Comparison of ENCODE assay signal across 9 mouse cellular contexts in genomic region chr1:31095706-31096465, GRCm38 (mm10).
DNase-seq lines count a peak whose midpoint lies in the region; ATAC-seq and TF ChIP-seq lines count a peak whose summit lies in the region.
"Had no signal": no experiment of that assay in that cellular context is flagged by ENCODE, and none has a peak within 500 bp of the region (broad histone marks: within the 10 kb centered on the region; RNA-seq: fewer than 3 reads in every experiment).

No protein-coding gene starts in this region.

- TF ChIP-seq EP300 in heart, postnatal 0 days (IDR thresholded peaks at IDR 0.05; ENCODE audit: low read depth): no peak

- no peak for ATAC-seq in kidney, postnatal 0 days (replicated peaks; ENCODE audit: low FRiP score, low read depth)
- ATAC-seq in heart, postnatal 0 days (ENCODE audit: insufficient read depth, low read depth): peak; percentile 57
- ATAC-seq in forebrain, embryonic 12.5 days (ENCODE audit: low FRiP score): no peak

- 57% methylated on average over 5 of the region's 5 CpGs for WGBS in kidney, postnatal 0 days
- whole genome bisulfite sequencing in heart, postnatal 0 days: 67% methylated on average over 5 of the region's 5 CpGs
- 72% methylated on average over 5 of the region's 5 CpGs for WGBS in forebrain, embryonic 12.5 days

- no peaks in the 10 kb centered on the region for H3K4me1 ChIP-seq in kidney, postnatal 0 days (replicated peaks; ENCODE audit: insufficient read depth, low read length)
- 0 out of 2 replicates have a peak, but pooled peaks cover 8% of the 10 kb centered on the region for H3K4me1 ChIP-seq in heart, postnatal 0 days (ENCODE audit: control insufficient read depth, insufficient read depth)
- H3K4me1 ChIP-seq in forebrain, embryonic 12.5 days: no peaks in the 10 kb centered on the region

- no peaks in the 10 kb centered on the region for H3K27me3 ChIP-seq in kidney, postnatal 0 days (ENCODE audit: insufficient read depth, low read length)
- H3K27me3 ChIP-seq in heart, postnatal 0 days (ENCODE audit: control insufficient read depth, insufficient read depth, low read length): no peaks in the 10 kb centered on the region
- H3K27me3 ChIP-seq in forebrain, embryonic 12.5 days: no peaks in the 10 kb centered on the region

- H3K4me2 ChIP-seq in kidney, postnatal 0 days (ENCODE audit: low read length): no peak overlapping the region
- no peak overlapping the region for H3K4me2 ChIP-seq in heart, postnatal 0 days (ENCODE audit: low read depth, low read length)
- no peak overlapping the region for H3K4me2 ChIP-seq in forebrain, embryonic 12.5 days

- intact Hi-C loops in gastrocnemius, postnatal 36 days (cut with DNase I): no loop called here

- DNase-seq in kidney, postnatal 0 days (ENCODE audit: low spot score): peak; percentile 61
- DNase-seq in kidney, adult 8-10 months: no peak
- DNase-seq in 3T3-L1 (ENCODE audit: low read depth, low spot score): peak; percentile 82
- peak; percentile 69 for DNase-seq in brain, adult 2 months (ENCODE audit: low read depth, low spot score)
- DNase-seq in heart, postnatal 0 days (ENCODE audit: low spot score): no peak
- DNase-seq in layer of hippocampus, postnatal 10 days (ENCODE audit: low spot score in 2 of 2): no peak
- DNase-seq in gastrocnemius, postnatal 36 days: no peak
- DNase-seq: thymus, postnatal 4 days had no signal

- H3K27ac ChIP-seq in kidney, postnatal 0 days: no peak overlapping the region
- no peak overlapping the region for H3K27ac ChIP-seq in heart, postnatal 0 days (ENCODE audit: low read depth)
- no peak overlapping the region for H3K27ac ChIP-seq in forebrain, embryonic 12.5 days

- no peak overlapping the region for H3K4me3 ChIP-seq in kidney, postnatal 0 days (replicated peaks; ENCODE audit: low read depth, low read length)
- H3K4me3 ChIP-seq in heart, postnatal 0 days (ENCODE audit: low read depth, low read length): no peak overlapping the region
- H3K4me3 ChIP-seq in forebrain, embryonic 12.5 days (replicated peaks): no peak overlapping the region

- no peak overlapping the region for H3K9ac ChIP-seq in kidney, postnatal 0 days (ENCODE audit: low read depth, low read length)
- H3K9ac ChIP-seq in heart, postnatal 0 days (replicated peaks; ENCODE audit: low read depth, low read length): no peak overlapping the region
- no peak overlapping the region for H3K9ac ChIP-seq in forebrain, embryonic 12.5 days

- H3K36me3 ChIP-seq in kidney, postnatal 0 days (ENCODE audit: insufficient read depth, low read length): no peaks in the 10 kb centered on the region
- H3K36me3 ChIP-seq in heart, postnatal 0 days (replicated peaks; ENCODE audit: control insufficient read depth, insufficient read depth, low read length): no peaks in the 10 kb centered on the region
- no peaks in the 10 kb centered on the region for H3K36me3 ChIP-seq in forebrain, embryonic 12.5 days (replicated peaks)

- H3K9me3 ChIP-seq in kidney, postnatal 0 days (replicated peaks; ENCODE audit: low read length): no peaks in the 10 kb centered on the region
- no peaks in the 10 kb centered on the region for H3K9me3 ChIP-seq in heart, postnatal 0 days (replicated peaks; ENCODE audit: control insufficient read depth, low read length)
- H3K9me3 ChIP-seq in forebrain, embryonic 12.5 days: no peaks in the 10 kb centered on the region

- TF ChIP-seq CTCF in kidney, postnatal 0 days (IDR thresholded peaks at IDR 0.05; ENCODE audit: low read depth): no peak
- no peak for TF ChIP-seq CTCF in heart, postnatal 0 days (IDR thresholded peaks at IDR 0.05; ENCODE audit: low read depth)

Comparison
In these comparisons a context has a peak if more than half of its experiments do, and no peak if none do; other contexts are left out.
1. DNase-seq: peak in kidney, postnatal 0 days (single experiment), 3T3-L1 (single experiment) and brain, adult 2 months (single experiment); none in kidney, adult 8-10 months (0 of 2), heart, postnatal 0 days (single experiment), layer of hippocampus, postnatal 10 days (0 of 2) and gastrocnemius, postnatal 36 days (0 of 2).